Mouse (Mus musculus): ENCODE data around the gene Slfn5. TPM values are rescaled to one million over a fixed set of nuclear protein-coding genes. Genes with fewer than 3 reads are reported as not detected.
"Not testable (repeated sequence)": the region's sequence is repeated elsewhere in the genome, so short reads cannot be mapped to it uniquely, and the experiment has no call there.

Gene Slfn5
- total RNA-seq (2021): 10 to 100 TPM; 30.3 to 40.0 TPM
- long read RNA-seq, experiment 1, full-length matches to known transcripts: 1 of 5 reads
- long read RNA-seq, experiment 1, partial matches to known transcripts: 0 of 5 reads
- long read RNA-seq, experiment 1, other reads (novel, unspliced or antisense): 4 of 5 reads
- long read RNA-seq, experiment 2, full-length matches to known transcripts: 7 of 12 reads
- long read RNA-seq, experiment 2, partial matches to known transcripts: 0 of 12 reads
- long read RNA-seq, experiment 2, other reads (novel, unspliced or antisense): 5 of 12 reads

GRCm38 (mm10) chr11:82950736-82951481 lies at the start of gene Slfn5:
Slfn5 (plus strand) TSS chr11:82951349.
- DNase-seq (ENCODE audit: low spot score in 2 of 2): no peak

DNA sequence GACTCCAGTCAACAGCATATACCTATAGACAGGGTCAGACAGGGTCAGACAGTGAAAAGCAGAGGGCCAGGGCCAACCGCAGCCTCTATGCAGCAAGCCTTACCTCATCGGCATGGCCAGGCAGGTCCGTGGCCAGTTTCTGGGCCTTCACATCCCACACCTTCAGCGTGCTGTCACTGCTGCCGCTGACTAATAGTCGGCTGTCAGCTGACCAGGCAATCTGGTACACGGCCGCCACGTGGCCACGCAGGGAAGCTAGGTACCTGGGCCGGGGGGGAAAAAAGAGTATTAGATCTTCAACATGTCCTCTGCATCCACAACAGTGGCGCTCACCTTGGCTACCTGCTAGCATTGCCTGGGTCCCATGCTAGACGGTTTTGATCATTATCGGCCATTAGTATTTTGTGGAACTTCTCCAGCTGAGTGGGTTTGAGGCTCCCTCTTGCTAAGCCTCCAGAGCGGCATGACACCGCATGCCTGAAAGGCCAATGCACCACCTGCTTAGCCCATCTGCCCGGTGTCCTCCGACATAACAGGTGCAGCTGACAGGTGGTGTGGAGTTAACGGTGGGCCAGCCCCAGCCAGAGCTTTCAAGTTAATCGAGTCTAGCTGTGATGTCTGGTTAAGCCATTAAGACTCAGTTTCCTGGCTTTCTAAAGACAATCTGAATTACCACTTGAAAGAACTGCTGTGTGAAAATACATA lies 49.4 kb upstream of the Slfn5 start:
- DNase-seq (ENCODE audit: low spot score in 2 of 2): no peak

GRCm38 (mm10) chr11:82904952-82905351 lies 46.2 kb upstream of the Slfn5 start:
- no peak for DNase-seq (ENCODE audit: low spot score in 2 of 2)

DNA sequence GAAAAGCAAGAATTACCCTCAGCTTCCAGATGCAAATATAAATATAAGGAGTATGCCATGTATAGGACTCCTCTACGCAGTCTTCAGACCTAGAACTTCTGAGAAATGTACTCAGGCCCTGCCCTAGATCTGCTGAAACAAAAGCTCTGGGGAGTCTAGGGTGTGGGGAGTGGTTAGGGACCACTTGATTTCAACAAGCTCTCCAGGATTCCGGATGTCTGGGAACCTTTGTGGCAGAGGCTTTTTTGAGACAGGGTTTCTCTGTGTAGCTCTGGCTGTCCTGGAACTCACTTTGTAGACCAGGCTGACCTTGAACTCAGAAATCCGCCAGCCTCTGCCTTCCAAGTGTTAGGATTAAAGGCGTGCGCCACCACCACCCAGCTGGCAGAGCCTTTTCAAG lies 45.3 kb upstream of the Slfn5 start:
- DNase-seq (ENCODE audit: low spot score in 2 of 2): no peak

GRCm38 (mm10) chr11:82907651-82908607 lies 43.2 kb upstream of the Slfn5 start, which contains the start of gene Nle1:
Nle1 (minus strand) TSS chr11:82908411.
- DNase-seq (ENCODE audit: low spot score in 2 of 2): peak; percentile 96

DNA sequence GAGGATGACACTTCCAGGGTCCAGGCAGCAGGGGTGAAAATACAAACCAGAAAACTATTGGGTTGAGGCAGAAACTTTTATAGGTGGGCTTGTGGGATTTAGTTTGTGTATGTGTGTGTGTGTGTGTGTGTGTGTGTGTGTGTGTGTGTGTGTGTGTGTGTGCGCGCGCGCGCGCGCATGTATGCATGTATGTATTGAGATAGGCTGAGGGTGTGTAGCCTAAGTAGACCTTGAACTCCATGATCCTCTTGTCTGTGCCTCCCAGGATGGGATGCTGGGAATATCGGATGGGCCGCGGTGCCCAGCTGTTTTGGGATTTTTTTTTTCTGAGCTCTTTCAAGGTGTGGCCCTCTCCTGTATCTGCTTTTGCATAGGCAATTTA lies 42.5 kb upstream of the Slfn5 start:
- no peak for DNase-seq (ENCODE audit: low spot score in 2 of 2)

GRCm38 (mm10) chr11:82910250-82910649 lies 40.9 kb upstream of the Slfn5 start, which contains the start of gene Unc45b:
Unc45b (plus strand) TSS chr11:82910550.
- no peak for DNase-seq (ENCODE audit: low spot score in 2 of 2)

GRCm38 (mm10) chr11:82910679-82911389 lies 40.3 kb upstream of the Slfn5 start:
- no peak for DNase-seq (ENCODE audit: low spot score in 2 of 2)

DNA sequence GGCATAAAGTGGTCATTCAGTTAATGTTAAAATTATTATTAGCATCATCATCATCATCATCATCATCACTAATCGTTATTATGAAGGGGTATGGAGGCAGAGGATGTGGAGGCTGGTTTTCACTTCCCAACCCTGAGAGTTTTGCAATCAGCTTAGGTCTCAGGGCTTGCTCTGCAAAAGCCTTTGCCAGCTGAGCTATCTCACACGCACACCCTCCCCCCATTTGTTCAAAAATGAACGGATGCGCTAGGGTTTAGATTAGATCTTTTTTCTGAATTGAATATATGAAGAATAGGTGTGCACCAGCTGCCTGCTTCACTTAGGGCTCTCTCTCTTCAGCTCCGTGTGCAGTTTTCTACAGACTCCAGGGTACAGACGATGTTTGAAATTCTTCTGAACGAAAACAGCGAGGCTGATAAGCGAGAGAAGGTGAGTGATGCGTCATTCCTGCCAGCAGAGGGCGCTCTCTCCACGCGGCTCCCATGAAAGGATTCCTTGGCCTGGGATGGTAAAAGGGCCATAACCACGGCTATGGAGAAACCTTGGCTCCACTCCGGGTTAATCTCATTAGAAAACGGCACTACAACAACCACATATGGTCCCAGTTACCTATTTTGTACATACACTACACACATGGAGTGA lies 36.3 kb upstream of the Slfn5 start:
- DNase-seq (ENCODE audit: low spot score in 2 of 2): peak; percentile 80 to 81

DNA sequence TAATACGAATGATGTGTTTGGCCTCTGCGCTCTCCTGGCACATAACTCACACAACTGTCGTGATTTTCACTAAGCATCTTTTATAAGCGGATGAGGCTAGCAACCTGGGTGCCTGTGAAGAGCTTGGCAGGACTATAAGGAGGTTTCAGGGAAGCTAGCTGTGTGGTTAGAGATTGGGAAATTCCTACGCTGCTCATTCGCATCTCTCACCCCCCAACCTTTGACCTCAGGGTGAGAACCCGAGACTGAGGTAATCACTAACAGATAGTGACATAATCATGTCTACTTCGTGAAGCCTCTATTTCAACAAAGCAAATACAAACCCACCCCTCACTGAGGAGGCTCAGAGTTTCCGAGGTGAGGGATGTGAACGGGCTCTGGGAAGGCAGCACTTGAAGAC lies 30.4 kb upstream of the Slfn5 start:
- DNase-seq (ENCODE audit: low spot score in 2 of 2): no peak

- DNase-seq (ENCODE audit: low spot score in 2 of 2): no peak
Measured at GRCm38 (mm10) chr11:82921691-82922090, 29.5 kb upstream of the Slfn5 start.

GRCm38 (mm10) chr11:82923910-82924309 lies 27.2 kb upstream of the Slfn5 start:
- not testable (repeated sequence) for DNase-seq (ENCODE audit: low spot score in 2 of 2)

DNA sequence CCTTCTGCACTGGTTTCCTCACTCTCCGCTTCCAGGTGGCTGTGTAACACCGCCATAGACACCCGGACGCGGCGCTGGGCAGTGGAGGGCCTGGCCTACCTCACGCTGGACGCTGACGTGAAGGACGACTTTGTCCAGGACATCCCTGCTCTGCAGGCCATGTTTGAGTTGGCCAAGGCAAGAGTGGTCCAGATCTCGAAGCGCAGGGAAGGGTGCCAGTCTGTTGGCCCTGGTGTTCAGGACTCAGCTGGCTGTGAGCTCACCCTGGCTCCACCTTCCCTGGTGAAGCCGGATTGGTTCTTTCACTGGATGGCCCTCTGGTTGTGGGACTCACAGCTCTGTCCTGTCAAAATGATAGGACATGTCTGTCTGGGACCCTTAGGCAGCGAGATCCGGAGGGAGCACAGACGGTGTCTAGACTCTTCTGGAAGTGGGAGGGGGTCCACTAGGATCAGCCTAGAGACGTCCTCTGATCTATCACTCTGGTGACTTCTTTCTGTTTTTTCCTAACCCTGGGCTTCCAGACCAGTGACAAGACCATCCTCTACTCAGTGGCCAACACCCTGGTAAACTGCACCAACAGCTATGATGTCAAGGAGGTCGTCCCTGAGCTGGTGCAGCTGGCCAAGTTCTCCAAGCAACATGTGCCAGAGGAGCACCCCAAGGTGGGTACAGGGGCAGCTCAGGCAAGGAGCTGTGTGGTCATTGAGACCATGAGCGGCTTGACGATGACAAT lies 22.1 kb upstream of the Slfn5 start:
- no peak for DNase-seq (ENCODE audit: low spot score in 2 of 2)

- DNase-seq (ENCODE audit: low spot score in 2 of 2): no peak
Measured at GRCm38 (mm10) chr11:82929633-82929950, 21.6 kb upstream of the Slfn5 start.

DNA sequence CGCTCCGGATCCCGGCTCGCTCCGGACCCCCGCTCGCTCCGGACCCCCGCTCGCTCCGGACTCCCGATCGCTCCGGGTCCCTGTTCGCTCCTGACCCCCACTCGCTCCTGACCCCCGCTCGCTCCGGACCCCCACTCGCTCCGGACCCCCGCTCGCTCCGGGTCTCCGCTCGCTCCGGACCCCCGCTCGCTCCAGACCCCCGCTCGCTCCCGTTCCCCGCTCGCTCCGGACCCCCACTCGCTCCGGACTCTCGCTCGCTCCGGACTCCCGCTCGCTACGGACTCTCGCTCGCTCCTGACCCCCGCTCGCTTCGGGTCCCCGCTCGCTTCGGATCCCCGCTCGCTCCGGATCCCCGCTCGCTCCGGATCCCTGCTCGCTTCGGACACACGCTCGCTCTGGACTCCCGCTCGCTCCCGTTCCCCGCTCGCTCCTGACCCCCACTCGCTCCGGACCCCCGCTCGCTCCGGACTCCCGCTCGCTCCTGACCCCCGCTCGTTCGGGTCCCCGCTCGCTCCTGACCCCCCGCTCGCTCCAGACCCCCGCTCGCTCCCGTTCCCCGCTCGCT lies 20.7 kb upstream of the Slfn5 start:
- DNase-seq (ENCODE audit: low spot score in 2 of 2): not testable (repeated sequence)

DNA sequence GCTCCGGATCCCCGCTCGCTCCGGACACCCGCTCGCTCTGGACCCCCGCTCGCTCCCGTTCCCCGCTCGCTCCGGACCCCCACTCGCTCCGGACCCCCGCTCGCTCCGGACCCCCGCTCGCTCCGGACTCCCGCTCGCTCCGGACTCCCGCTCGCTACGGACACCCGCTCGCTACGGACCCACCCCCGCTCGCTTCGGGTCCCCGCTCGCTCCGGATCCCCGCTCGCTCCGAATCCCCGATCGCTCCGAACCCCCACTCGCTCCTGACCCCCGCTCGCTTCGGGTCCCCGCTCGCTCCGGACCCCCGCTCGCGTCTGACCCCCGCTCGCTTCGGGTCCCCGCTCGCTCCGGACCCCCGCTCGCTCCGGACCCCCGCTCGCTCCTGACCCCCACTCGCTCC lies 20.0 kb upstream of the Slfn5 start:
- DNase-seq (ENCODE audit: low spot score in 2 of 2): not testable (repeated sequence)

DNA sequence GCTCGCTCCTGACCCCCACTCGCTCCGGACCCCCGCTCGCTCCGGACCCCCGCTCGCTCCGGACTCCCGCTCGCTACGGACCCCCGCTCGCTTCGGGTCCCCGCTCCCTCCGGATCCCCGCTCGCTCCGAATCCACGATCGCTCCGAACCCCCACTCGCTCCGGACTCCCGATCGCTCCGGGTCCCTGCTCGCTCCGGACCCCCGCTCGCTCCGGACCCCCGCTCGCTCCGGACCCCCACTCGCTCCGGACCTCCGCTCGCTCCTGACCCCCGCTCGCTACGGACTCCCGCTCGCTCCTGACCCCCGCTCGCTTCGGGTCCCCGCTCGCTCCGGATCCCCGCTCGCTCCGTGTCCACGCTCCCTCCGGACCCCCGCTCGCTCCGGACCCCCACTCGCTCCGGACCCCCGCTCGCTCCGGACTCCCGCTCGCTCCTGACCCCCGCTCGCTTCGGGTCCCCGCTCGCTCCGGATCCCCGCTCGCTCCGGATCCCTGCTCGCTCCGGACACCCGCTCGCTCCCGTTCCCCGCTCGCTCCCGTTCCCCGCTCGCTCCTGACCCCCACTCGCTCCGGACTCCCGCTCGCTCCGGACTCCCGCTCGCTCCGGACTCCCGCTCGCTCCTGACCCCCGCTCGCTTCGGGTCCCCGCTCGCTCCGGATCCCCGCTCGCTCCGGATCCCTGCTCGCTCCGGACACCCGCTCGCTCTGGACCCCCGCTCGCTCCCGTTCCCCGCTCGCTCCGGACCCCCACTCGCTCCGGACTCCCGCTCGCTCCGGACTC lies 19.3 kb upstream of the Slfn5 start:
- not testable (repeated sequence) for DNase-seq (ENCODE audit: low spot score in 2 of 2)

- DNase-seq (ENCODE audit: low spot score in 2 of 2): no peak
Measured at GRCm38 (mm10) chr11:82933186-82933585, 18.0 kb upstream of the Slfn5 start.
